ENCODE assay signal across 9 mouse cellular contexts in the genomic region with DNA sequence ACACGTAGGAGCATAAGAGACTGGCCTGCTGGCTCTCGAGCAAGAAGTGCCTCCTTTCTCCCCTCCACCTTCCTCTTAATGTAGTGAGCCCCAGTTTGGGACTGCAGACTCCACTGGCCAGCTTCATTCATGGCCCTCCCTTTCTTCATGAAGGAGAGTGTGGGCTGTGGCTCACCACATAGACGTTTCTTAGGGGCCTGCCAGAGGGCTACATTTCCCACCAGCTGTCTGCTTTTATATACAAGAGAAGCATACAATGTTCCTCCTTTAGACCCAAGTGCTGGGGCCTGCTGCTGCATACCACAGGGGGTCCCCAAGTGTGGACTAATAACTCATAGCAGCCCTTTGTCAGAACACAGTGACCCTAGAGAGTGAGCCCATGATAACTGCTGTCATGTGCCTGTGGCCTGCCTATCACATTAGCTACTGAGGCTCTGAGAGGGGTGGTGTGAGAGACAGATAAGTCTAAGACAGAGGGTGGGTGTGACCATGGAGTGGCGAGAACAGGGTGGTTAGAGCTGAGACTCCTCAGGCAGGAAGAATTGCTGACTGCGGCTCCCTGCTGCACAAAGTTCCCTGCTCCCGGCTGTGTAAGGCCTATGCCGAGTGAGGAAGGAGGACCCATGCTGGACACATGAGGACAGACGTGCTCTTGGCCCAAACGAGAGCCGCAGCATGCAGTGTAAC.
DNase-seq lines count a peak whose midpoint lies in the region; TF ChIP-seq lines count a peak whose summit lies in the region.
"Had no signal": no experiment of that assay in that cellular context is flagged by ENCODE, and none has a peak within 500 bp of the region (broad histone marks: within the 10 kb centered on the region; RNA-seq: fewer than 3 reads in every experiment).

No protein-coding gene starts in this region.

- DNase-seq in heart, adult 2 months: peak; percentile 37 to 39
- DNase-seq in heart, adult 9 months (ENCODE audit: low spot score in 2 of 2): no peak
- DNase-seq in heart, postnatal 10 days: peak; percentile 36 to 48
- DNase-seq in thymus, postnatal 4 days: no peak
- no peak for DNase-seq in frontal cortex, postnatal 25 days (ENCODE audit: low spot score in 2 of 2)
- DNase-seq in testis, postnatal 10 days (ENCODE audit: low spot score): no peak
- DNase-seq: cerebellum, adult 18-20 months had no signal

- no peak for TF ChIP-seq POLR2A in heart, adult 2 months (IDR thresholded peaks at IDR 0.05; ENCODE audit: insufficient read depth, low read depth, low read length)
- TF ChIP-seq POLR2A in bone marrow macrophage, adult 2 months (IDR thresholded peaks at IDR 0.05; ENCODE audit: borderline replicate concordance, low read depth, low read length): no peak

- no peaks in the 10 kb centered on the region for H3K79me2 ChIP-seq in heart, adult 2 months (replicated peaks; ENCODE audit: control insufficient read depth, insufficient read depth, low read length)

- H3K9me3 ChIP-seq in megakaryocyte, embryonic 14.5 days: no peaks in the 10 kb centered on the region

- H3K9ac ChIP-seq in heart, adult 2 months (ENCODE audit: low read depth, low read length): no peak overlapping the region

- H3K4me1 ChIP-seq in heart, adult 2 months (ENCODE audit: control insufficient read depth, insufficient read depth, low read length): peaks cover 15% of the 10 kb centered on the region
- peaks cover 74% of the 10 kb centered on the region for H3K4me1 ChIP-seq in bone marrow macrophage, adult 2 months (ENCODE audit: control insufficient read depth, insufficient read depth, low read length)
- peaks cover 99% of the 10 kb centered on the region for H3K4me1 ChIP-seq in megakaryocyte, embryonic 14.5 days

- H3K36me3 ChIP-seq in heart, adult 2 months (ENCODE audit: control insufficient read depth, insufficient read depth, low read length): no peaks in the 10 kb centered on the region; the same call in 1 of the 2 replicates
- peaks cover 86% of the 10 kb centered on the region for H3K36me3 ChIP-seq in megakaryocyte, embryonic 14.5 days (replicated peaks; ENCODE audit: low read length)

- H3K27me3 ChIP-seq in heart, adult 2 months (ENCODE audit: control insufficient read depth, insufficient read depth, low read length): no peaks in the 10 kb centered on the region
- H3K27me3 ChIP-seq in megakaryocyte, embryonic 14.5 days (replicated peaks): peaks cover 9% of the 10 kb centered on the region

- intact Hi-C loops in heart, adult 2 months (cut with DNase I): no loop called here
- intact Hi-C loops in heart, postnatal 10 days (cut with DNase I): no loop called here

- no peak for TF ChIP-seq EP300 in heart, adult 2 months (IDR thresholded peaks at IDR 0.05; ENCODE audit: insufficient read depth, low read depth, low read length)

- 59% methylated on average over 10 of the region's 10 CpGs for WGBS in heart, adult 2 months

- no peak for TF ChIP-seq CTCF in heart, adult 2 months (IDR thresholded peaks at IDR 0.05)
- TF ChIP-seq CTCF in bone marrow macrophage, adult 2 months (IDR thresholded peaks at IDR 0.05; ENCODE audit: low read depth, low read length): no peak

- no peak overlapping the region; the same call in 1 of the 2 replicates for H3K27ac ChIP-seq in heart, adult 2 months
- peak overlapping the region; percentile 14; the same call in 1 of the 2 replicates for H3K27ac ChIP-seq in bone marrow macrophage, adult 2 months (ENCODE audit: insufficient read depth, low read depth, low read length)

- no peak overlapping the region for H3K4me3 ChIP-seq in heart, adult 2 months
- H3K4me3 ChIP-seq in bone marrow macrophage, adult 2 months (ENCODE audit: insufficient read depth, low read length): no peak overlapping the region
- H3K4me3 ChIP-seq in megakaryocyte, embryonic 14.5 days (replicated peaks): peak overlapping the region; percentile 81

Comparison
In these comparisons a context has a peak if more than half of its experiments do, and no peak if none do; other contexts are left out.
1. DNase-seq: peak in heart, adult 2 months (2 of 2) and heart, postnatal 10 days (2 of 2); none in heart, adult 9 months (0 of 2), thymus, postnatal 4 days (single experiment), frontal cortex, postnatal 25 days (0 of 2) and testis, postnatal 10 days (single experiment).